Mouse (Mus musculus): ENCODE data around the gene Ces1b. TPM values are rescaled to one million over a fixed set of nuclear protein-coding genes. Genes with fewer than 3 reads are reported as not detected.

The Ces1b gene
- polyA plus RNA-seq (2012; fragmentation: generic; extraction: Trizol), result not detected

GRCm38 (mm10) chr8:93079887-93080286 is at the start of gene Ces1b:
Ces1b (minus strand) TSS chr8:93080017.
- TF ChIP-seq MAX (IDR thresholded peaks at IDR 0.05; ENCODE audit: low read depth) (no peak), POLR2A (IDR thresholded peaks at IDR 0.05; ENCODE audit: insufficient read length, low read depth) (no peak), POLR2AphosphoS2 (IDR thresholded peaks at IDR 0.05; ENCODE audit: insufficient read length, low read depth) (no peak), MYOD1 (IDR thresholded peaks at IDR 0.05; ENCODE audit: control insufficient read depth in 1 of 3, insufficient read length in 2 of 3, low read depth in 2 of 3) (no peak), E2F4 (IDR thresholded peaks at IDR 0.05; ENCODE audit: insufficient read depth) (no peak), SRF (IDR thresholded peaks at IDR 0.05; ENCODE audit: control insufficient read depth, insufficient read length, low read depth) (no peak), USF1 (IDR thresholded peaks at IDR 0.05; ENCODE audit: low read depth) (no peak), TCF3 (IDR thresholded peaks at IDR 0.05; ENCODE audit: insufficient read length, low read depth) (no peak), MYOG (IDR thresholded peaks at IDR 0.05; ENCODE audit: control insufficient read depth in 1 of 3, insufficient read depth in 1 of 3, insufficient read length in 2 of 3, low read depth in 2 of 3) (no peak), TCF12 (IDR thresholded peaks at IDR 0.05; ENCODE audit: insufficient read depth, poor library complexity, severe bottlenecking) (no peak), REST (IDR thresholded peaks at IDR 0.05; ENCODE audit: insufficient read depth, insufficient read length) (no peak), CEBPB (IDR thresholded peaks at IDR 0.05; ENCODE audit: insufficient read depth, poor library complexity, severe bottlenecking) (no peak)
- Histone ChIP-seq H3K4me2 (ENCODE audit: low read depth) (no peak within 1 kb of the TSS), H3K4me3 (no peak within 1 kb of the TSS), H3K27me3 (ENCODE audit: control insufficient read depth, insufficient read depth, insufficient read length) (no peaks in the 10 kb centered on the region), H3K36me3 (ENCODE audit: control insufficient read depth, insufficient read depth) (no peaks in the 10 kb centered on the region), H3ac (ENCODE audit: control insufficient read depth, insufficient read length) (no peak within 1 kb of the TSS), H3K79me2 (ENCODE audit: control insufficient read depth, insufficient read depth) (no peaks in the 10 kb centered on the region)

- H3ac ChIP-seq (ENCODE audit: control insufficient read depth, insufficient read length), result no peak overlapping the region
- H3K4me2 ChIP-seq (ENCODE audit: low read depth), result no peak overlapping the region
- no peaks in the 10 kb centered on the region for H3K79me2 ChIP-seq (ENCODE audit: control insufficient read depth, insufficient read depth)
- no peaks in the 10 kb centered on the region for H3K36me3 ChIP-seq (ENCODE audit: control insufficient read depth, insufficient read depth)
- no peak overlapping the region for H3K4me3 ChIP-seq
- H3K27me3 ChIP-seq (ENCODE audit: control insufficient read depth, insufficient read depth, insufficient read length), result no peaks in the 10 kb centered on the region
- TF ChIP-seq CEBPB (IDR thresholded peaks at IDR 0.05; ENCODE audit: insufficient read depth, poor library complexity, severe bottlenecking) (no peak), TCF12 (IDR thresholded peaks at IDR 0.05; ENCODE audit: insufficient read depth, poor library complexity, severe bottlenecking) (no peak), POLR2A (IDR thresholded peaks at IDR 0.05; ENCODE audit: insufficient read length, low read depth) (no peak), MYOD1 (IDR thresholded peaks at IDR 0.05; ENCODE audit: control insufficient read depth in 1 of 3, insufficient read length in 2 of 3, low read depth in 2 of 3) (no peak)
These were observed 46.7 kb upstream of the Ces1b start for GRCm38 (mm10) chr8:93126476-93126875.

GRCm38 (mm10) chr8:93122005-93122404 is 42.2 kb upstream of the Ces1b start:
- no peak for TF ChIP-seq MYOD1 (IDR thresholded peaks at IDR 0.05; ENCODE audit: control insufficient read depth in 1 of 3, insufficient read length in 2 of 3, low read depth in 2 of 3)
- no peak for TF ChIP-seq REST (IDR thresholded peaks at IDR 0.05; ENCODE audit: insufficient read depth, insufficient read length)
- TF ChIP-seq POLR2A (IDR thresholded peaks at IDR 0.05; ENCODE audit: insufficient read length, low read depth), result no peak
- no peak for TF ChIP-seq MYOG (IDR thresholded peaks at IDR 0.05; ENCODE audit: control insufficient read depth in 1 of 3, insufficient read depth in 1 of 3, insufficient read length in 2 of 3, low read depth in 2 of 3)
- no peak for TF ChIP-seq POLR2AphosphoS2 (IDR thresholded peaks at IDR 0.05; ENCODE audit: insufficient read length, low read depth)
- no peak for TF ChIP-seq MAX (IDR thresholded peaks at IDR 0.05; ENCODE audit: low read depth)
- TF ChIP-seq TCF12 (IDR thresholded peaks at IDR 0.05; ENCODE audit: insufficient read depth, poor library complexity, severe bottlenecking), result no peak
- TF ChIP-seq TCF3 (IDR thresholded peaks at IDR 0.05; ENCODE audit: insufficient read length, low read depth), result no peak
- TF ChIP-seq USF1 (IDR thresholded peaks at IDR 0.05; ENCODE audit: low read depth), result no peak
- no peak for TF ChIP-seq CEBPB (IDR thresholded peaks at IDR 0.05; ENCODE audit: insufficient read depth, poor library complexity, severe bottlenecking)
- no peak for TF ChIP-seq SRF (IDR thresholded peaks at IDR 0.05; ENCODE audit: control insufficient read depth, insufficient read length, low read depth)
- TF ChIP-seq E2F4 (IDR thresholded peaks at IDR 0.05; ENCODE audit: insufficient read depth), result no peak
- no peak overlapping the region for H3K4me2 ChIP-seq (ENCODE audit: low read depth)
- no peaks in the 10 kb centered on the region for H3K36me3 ChIP-seq (ENCODE audit: control insufficient read depth, insufficient read depth)
- no peak overlapping the region for H3K4me3 ChIP-seq
- H3K79me2 ChIP-seq (ENCODE audit: control insufficient read depth, insufficient read depth), result no peaks in the 10 kb centered on the region
- H3K27me3 ChIP-seq (ENCODE audit: control insufficient read depth, insufficient read depth, insufficient read length), result no peaks in the 10 kb centered on the region
- no peak overlapping the region for H3ac ChIP-seq (ENCODE audit: control insufficient read depth, insufficient read length)

- Histone ChIP-seq H3K4me3 (no peak overlapping the region), H3K79me2 (ENCODE audit: control insufficient read depth, insufficient read depth) (no peaks in the 10 kb centered on the region), H3ac (ENCODE audit: control insufficient read depth, insufficient read length) (no peak overlapping the region), H3K36me3 (ENCODE audit: control insufficient read depth, insufficient read depth) (no peaks in the 10 kb centered on the region), H3K4me2 (ENCODE audit: low read depth) (no peak overlapping the region), H3K27me3 (ENCODE audit: control insufficient read depth, insufficient read depth, insufficient read length) (no peaks in the 10 kb centered on the region)
- no peak for TF ChIP-seq POLR2A (IDR thresholded peaks at IDR 0.05; ENCODE audit: insufficient read length, low read depth)
These were observed 15.6 kb upstream of the Ces1b start for GRCm38 (mm10) chr8:93095376-93095775.

GRCm38 (mm10) chr8:93091324-93091723 is 11.5 kb upstream of the Ces1b start:
- no peak overlapping the region for H3K4me2 ChIP-seq (ENCODE audit: low read depth)
- H3K36me3 ChIP-seq (ENCODE audit: control insufficient read depth, insufficient read depth), result no peaks in the 10 kb centered on the region
- H3K27me3 ChIP-seq (ENCODE audit: control insufficient read depth, insufficient read depth, insufficient read length), result no peaks in the 10 kb centered on the region
- H3K79me2 ChIP-seq (ENCODE audit: control insufficient read depth, insufficient read depth), result no peaks in the 10 kb centered on the region
- H3K4me3 ChIP-seq, result no peak overlapping the region
- no peak overlapping the region for H3ac ChIP-seq (ENCODE audit: control insufficient read depth, insufficient read length)
- TF ChIP-seq CEBPB (IDR thresholded peaks at IDR 0.05; ENCODE audit: insufficient read depth, poor library complexity, severe bottlenecking), result no peak
- no peak for TF ChIP-seq TCF3 (IDR thresholded peaks at IDR 0.05; ENCODE audit: insufficient read length, low read depth)
- no peak for TF ChIP-seq MYOD1 (IDR thresholded peaks at IDR 0.05; ENCODE audit: control insufficient read depth in 1 of 3, insufficient read length in 2 of 3, low read depth in 2 of 3)
- TF ChIP-seq TCF12 (IDR thresholded peaks at IDR 0.05; ENCODE audit: insufficient read depth, poor library complexity, severe bottlenecking), result no peak
- no peak for TF ChIP-seq MAX (IDR thresholded peaks at IDR 0.05; ENCODE audit: low read depth)
- TF ChIP-seq POLR2AphosphoS2 (IDR thresholded peaks at IDR 0.05; ENCODE audit: insufficient read length, low read depth), result no peak

Data from myocyte (in vitro differentiated cells).